Mouse (Mus musculus) thymus, adult 2 months (tissue): ENCODE measurements around the gene Arhgap42.

Source experiments
- CTCF ChIP-seq: fragments of 200-500 bp; IDR thresholded peaks from 2 replicates; pipeline ENCODE4 v1.5.1; 2012; ENCODE audit warnings: mild to moderate bottlenecking, control low read depth, low read length, moderate library complexity, borderline replicate concordance; ENCODE audit not compliant: control insufficient read depth, poor library complexity, insufficient read depth; ENCODE audit errors: extremely low read depth
- POLR2A ChIP-seq: fragments of 200-500 bp; IDR thresholded peaks from 2 replicates; pipeline ENCODE4 v1.6.1; 2012; ENCODE audit warnings: mild to moderate bottlenecking, low read length, control low read depth, moderate library complexity; ENCODE audit not compliant: control insufficient read depth, poor library complexity, insufficient read depth; ENCODE audit errors: extremely low read depth

DNA sequence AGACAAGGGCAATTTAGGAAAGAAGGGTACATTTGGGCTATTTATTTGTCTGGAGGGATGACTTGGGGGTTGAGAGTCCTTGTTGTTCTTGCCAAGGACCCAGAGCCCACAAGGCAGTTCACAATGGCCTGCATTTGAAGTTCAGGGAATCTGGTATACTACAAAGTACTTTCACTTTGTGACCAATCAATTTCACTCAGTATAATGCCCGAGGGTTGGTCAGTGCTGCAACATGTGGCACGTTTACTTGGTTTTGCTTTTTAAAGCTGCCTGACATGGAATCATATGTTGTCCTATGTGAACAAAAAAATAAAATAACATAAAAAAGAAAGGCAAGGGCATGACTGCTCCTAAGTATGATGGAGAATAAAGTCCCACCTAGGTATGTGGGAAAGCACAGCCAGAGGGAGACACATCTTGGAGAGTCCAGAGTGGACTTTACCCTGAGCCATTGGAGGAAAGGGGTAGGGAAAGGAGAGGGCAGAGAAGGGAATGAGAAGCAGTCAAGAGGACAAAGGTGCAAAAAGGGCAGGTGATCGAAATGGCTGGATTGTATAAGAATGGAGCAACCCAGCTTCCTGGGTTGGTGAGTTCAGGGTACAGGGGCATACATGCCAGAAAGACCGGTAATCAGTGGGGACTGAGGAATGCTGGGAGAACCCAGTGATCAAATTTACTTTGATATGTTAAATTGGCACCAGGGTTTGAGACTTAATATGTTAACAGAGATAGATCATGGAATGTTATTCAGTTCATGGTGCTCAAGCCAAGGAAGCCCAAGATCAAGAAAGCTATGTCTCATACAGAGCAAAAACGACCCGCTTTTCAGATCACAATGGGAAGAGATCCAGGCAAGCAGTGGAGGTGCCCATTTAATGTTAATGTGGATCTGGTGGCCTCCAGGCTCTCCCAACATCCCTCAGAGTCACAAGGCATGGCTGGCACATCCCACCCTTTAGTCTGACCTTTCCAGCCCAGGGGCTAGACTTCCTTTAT is 29.0 kb upstream of the Arhgap42 start:
- TF ChIP-seq CTCF (no peak), POLR2A (no peak)
